Mouse (Mus musculus): Measurements from ENCODE around the gene Cnpy3.
A peak's percentile ranks its signal among the peaks of the same experiment; 100 is the strongest.
"Not testable (repeated sequence)": the region's sequence is repeated elsewhere in the genome, so short reads cannot be mapped to it uniquely, and the experiment has no call there.

Cnpy3 gene

DNA sequence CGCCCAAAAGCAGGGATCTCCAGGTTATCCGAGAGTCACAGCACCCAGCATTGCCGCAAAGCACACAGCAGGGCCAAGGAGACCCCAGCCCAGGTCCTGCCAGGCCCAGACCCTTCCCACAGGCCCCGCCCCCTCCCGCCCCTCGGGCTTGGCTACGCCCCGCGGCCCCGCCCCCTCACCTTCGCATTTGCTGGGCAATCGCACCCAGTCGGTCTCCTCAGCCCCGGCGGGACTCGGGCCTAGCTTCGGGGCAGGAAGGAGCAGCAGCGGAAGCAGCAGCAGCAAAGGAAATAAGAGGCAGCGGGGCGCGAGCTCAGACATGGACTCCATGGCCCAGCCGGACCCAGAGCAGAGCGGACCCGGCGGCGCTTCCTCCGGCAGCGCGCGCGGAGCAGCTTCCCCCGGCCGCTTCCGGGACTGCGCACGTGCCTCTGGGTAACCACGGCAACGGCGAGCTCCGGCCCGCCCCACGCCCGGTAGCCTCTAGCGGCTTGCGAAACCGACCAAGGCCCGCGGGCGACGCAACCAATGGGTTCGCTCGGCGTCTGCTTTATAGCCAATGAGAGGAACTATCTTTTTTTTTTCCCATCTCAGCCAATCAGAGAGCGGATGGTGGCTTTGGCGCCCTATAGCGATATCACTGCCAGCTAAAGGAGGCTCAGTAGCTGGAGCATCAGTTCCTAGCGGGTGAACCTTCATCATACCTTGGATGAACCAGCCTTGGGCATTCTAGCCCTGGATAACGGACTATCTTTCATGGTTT, at the start of gene Cnpy3:
Gene Cnpy3, minus strand, starts transcription at position 421 of the 763 bp plus-strand sequence.
- DNase-seq (ENCODE audit: low spot score in 2 of 2) = peak; percentile 97

DNA sequence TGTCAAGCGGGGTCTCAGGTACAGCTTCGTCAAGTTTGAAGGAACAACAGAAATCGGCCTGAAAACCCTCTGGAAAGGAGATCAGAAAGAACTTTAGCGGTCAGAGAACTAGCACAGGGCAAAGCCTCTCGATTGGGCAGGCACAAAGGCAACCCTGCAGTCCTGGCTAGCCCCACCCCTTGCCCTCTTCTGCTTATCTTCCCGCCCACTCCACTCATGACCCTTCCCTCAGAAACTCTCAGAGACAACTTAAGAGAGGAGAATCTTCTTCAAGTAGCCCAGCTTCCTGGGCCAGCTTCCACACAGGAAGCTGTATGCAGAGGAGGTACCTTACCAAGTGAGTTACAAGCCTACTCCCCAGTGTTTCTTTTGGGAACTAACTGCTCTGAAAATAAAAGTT, 49.7 kb upstream of the Cnpy3 start:
- no peak for DNase-seq (ENCODE audit: low spot score in 2 of 2)

DNA sequence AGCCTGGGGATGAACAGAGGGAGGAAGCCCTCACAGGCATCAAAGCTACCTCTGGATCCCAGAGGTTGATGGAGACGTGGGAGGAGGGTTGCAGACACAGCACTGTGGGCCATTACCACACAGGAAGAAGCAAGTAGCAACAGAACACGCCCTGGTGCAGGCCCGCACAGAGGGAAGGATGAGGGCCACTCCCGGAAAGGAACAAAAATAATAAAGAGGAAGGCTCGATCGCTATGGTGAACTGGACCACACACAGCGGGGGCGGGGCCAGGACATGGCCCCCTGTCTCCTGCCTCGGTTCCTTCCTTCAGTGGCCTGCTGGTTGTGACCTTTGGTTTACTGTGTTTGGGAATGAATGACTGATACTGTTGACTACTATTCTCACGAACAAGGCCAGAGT, 47.7 kb upstream of the Cnpy3 start:
- no peak for DNase-seq (ENCODE audit: low spot score in 2 of 2)

GRCm38 (mm10) chr17:46797386-46797785, 45.4 kb upstream of the Cnpy3 start:
- DNase-seq (ENCODE audit: low spot score in 2 of 2) = no peak

DNA sequence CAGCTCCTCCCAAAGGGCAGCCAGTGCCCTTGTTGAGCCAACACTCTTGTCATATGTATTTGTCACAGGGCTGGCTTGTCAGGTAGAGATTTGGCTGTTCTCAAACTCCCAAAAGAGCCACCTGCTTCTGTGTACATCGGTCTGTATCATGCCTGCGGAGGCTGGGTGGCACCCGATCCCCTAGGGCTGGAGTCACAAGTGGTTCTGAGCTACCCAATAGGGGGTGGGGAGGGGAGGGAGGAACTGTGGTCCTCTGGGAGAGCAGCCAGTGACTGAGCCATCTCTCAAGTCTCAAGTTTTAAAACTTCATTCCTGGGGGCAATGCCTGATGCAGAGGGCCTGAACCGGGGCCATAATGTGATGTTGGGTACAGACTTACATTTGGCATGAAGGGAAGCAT, 44.7 kb upstream of the Cnpy3 start:
- DNase-seq (ENCODE audit: low spot score in 2 of 2) = no peak

GRCm38 (mm10) chr17:46792963-46793362, 40.9 kb upstream of the Cnpy3 start:
- no peak for DNase-seq (ENCODE audit: low spot score in 2 of 2)

- not testable (repeated sequence) for DNase-seq (ENCODE audit: low spot score in 2 of 2)
Observed at GRCm38 (mm10) chr17:46787974-46788373, 36.0 kb upstream of the Cnpy3 start.

DNA sequence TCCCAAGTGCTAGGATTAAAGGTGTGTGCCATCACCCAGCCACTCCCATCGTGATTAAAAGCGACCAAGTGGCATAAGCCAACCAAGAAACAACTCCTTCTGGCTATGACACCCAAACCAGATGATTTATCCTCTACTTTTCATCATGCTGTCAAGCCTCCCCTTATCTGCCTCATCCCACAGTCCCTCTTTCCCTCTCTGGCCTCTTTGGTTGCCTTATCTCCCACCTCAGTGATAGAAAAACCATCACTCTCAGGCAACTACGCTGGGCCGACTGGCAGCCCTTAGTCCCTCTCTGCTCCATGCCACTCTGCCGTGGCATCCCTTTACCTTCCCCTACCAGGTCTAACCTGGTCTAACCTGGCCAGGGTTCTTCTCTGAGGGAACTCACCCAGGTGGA, 34.9 kb upstream of the Cnpy3 start:
- no peak for DNase-seq (ENCODE audit: low spot score in 2 of 2)

GRCm38 (mm10) chr17:46783222-46783565, 31.2 kb upstream of the Cnpy3 start:
- DNase-seq (ENCODE audit: low spot score in 2 of 2) = no peak

GRCm38 (mm10) chr17:46782341-46783221, 30.6 kb upstream of the Cnpy3 start, which contains the start of gene Rpl7l1:
Gene Rpl7l1, minus strand, starts transcription at chr17:46782672.
- DNase-seq (ENCODE audit: low spot score in 2 of 2) = peak; percentile 91

DNA sequence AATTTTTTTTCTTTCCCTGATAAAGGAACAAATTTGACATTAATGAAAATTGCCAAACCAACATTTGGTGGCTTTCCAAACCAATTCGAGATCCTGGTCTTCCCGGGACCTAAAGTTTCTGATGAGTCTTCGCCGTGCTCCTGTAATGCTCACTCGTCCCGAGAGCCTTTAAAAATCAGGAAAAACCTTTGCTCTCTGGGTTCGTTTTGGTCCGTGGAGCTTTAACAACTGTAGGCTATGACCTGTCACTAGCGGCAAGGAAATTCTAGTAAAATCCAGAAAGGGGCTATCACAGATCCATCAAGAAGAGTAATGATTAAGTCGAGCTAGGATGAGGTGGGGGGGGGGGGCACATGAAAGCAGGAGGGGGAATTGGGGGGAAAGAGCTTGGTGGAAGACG, 29.9 kb upstream of the Cnpy3 start:
- no peak for DNase-seq (ENCODE audit: low spot score in 2 of 2)

- DNase-seq (ENCODE audit: low spot score in 2 of 2) = no peak
Observed at GRCm38 (mm10) chr17:46776087-46776486, 24.1 kb upstream of the Cnpy3 start.

DNA sequence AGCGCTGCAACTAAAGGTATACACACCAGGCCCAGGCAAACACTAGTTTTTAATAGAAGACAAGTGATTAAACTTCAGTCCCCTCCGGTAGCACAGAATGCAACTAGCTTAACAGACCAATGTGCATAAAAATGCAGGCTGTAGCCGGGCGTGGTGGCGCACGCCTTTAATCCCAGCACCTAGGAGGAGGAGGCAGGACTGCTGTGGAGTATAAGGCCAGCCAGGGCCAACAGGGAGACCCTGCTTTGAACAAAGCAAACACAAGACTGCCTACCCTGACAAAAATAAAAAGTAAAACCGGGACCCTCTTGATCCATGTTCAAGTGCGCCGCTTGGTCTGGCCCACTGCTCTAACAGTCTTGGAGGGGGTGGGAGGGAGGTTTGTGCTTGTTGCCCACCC, 23.1 kb upstream of the Cnpy3 start:
- no peak for DNase-seq (ENCODE audit: low spot score in 2 of 2)

DNA sequence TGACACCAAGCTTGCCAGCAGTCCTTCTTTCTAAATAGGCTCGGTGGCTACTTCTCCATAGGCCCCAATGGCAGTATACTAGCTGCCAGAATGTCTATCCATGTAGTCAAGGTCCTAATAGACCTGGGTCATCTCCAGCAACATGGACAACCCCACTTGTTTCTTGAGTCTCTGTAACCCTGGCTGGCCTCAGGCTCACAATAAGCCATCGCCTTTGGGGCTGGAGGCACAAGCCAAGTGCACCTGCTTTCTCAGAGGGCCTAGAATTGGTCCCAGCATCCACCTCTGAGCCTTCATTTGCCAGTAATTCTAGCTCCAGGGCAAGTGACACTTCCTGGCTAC, 22.1 kb upstream of the Cnpy3 start:
- no peak for DNase-seq (ENCODE audit: low spot score in 2 of 2)

GRCm38 (mm10) chr17:46773278-46774130, 21.5 kb upstream of the Cnpy3 start:
- no peak for DNase-seq (ENCODE audit: low spot score in 2 of 2)

- peak; percentile 88 to 89 for DNase-seq (ENCODE audit: low spot score in 2 of 2)
Observed at GRCm38 (mm10) chr17:46772404-46773277, 20.6 kb upstream of the Cnpy3 start, which contains the start of gene 2310039H08Rik. Gene 2310039H08Rik, plus strand, starts transcription at chr17:46772635.

GRCm38 (mm10) chr17:46772038-46772403, 20.0 kb upstream of the Cnpy3 start:
- DNase-seq (ENCODE audit: low spot score in 2 of 2) = no peak

- DNase-seq (ENCODE audit: low spot score in 2 of 2) = no peak
Observed at GRCm38 (mm10) chr17:46771616-46772015, 19.6 kb upstream of the Cnpy3 start.

- DNase-seq (ENCODE audit: low spot score in 2 of 2) = no peak
Observed at GRCm38 (mm10) chr17:46771025-46771424, 19.0 kb upstream of the Cnpy3 start.

GRCm38 (mm10) chr17:46770546-46770945, 18.5 kb upstream of the Cnpy3 start:
- DNase-seq (ENCODE audit: low spot score in 2 of 2) = no peak

DNA sequence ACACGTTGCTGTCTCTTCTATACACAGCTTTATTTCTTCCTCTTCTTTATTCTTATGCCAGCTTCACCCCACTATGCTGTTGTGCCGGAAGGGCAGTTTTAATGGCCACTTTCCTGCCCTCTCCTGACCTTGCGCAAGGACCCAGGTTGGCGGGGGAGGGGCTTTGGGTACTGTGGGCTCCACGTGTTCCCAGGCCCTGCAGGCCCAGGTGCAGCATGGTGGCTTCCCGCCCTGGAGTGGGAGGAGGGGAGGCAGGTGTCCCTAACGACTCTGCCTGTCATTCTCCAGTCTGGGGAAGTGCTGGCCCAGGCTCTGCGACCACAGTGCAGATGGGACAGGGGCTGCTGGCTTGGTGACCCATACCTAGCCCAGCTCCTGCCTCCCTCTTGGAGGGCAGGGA, 15.9 kb upstream of the Cnpy3 start:
- DNase-seq (ENCODE audit: low spot score in 2 of 2) = no peak
